Mouse (Mus musculus): ENCODE data around the gene Rack1. TPM values are rescaled to one million over a fixed set of nuclear protein-coding genes. Genes with fewer than 3 reads are reported as not detected.

The Rack1 gene
- total RNA-seq, 1 experiment from 2014 or later: 1,452 TPM

- ATAC-seq (replicated peaks in 1 of 2; ENCODE audit: insufficient read depth in 1 of 2, low FRiP score in 2 of 2, low TSS enrichment in 1 of 2, low read depth in 1 of 2, poor library complexity in 2 of 2, severe bottlenecking in 2 of 2): no peak
These were observed 26.6 kb downstream of the Rack1 start for GRCm38 (mm10) chr11:48826752-48827096.

GRCm38 (mm10) chr11:48827926-48828325, 27.8 kb downstream of the Rack1 start:
- no peak for ATAC-seq (replicated peaks in 1 of 2; ENCODE audit: insufficient read depth in 1 of 2, low FRiP score in 2 of 2, low TSS enrichment in 1 of 2, low read depth in 1 of 2, poor library complexity in 2 of 2, severe bottlenecking in 2 of 2)

GRCm38 (mm10) chr11:48830279-48830678, 30.1 kb downstream of the Rack1 start:
- ATAC-seq (replicated peaks in 1 of 2; ENCODE audit: insufficient read depth in 1 of 2, low FRiP score in 2 of 2, low TSS enrichment in 1 of 2, low read depth in 1 of 2, poor library complexity in 2 of 2, severe bottlenecking in 2 of 2): no peak

DNA sequence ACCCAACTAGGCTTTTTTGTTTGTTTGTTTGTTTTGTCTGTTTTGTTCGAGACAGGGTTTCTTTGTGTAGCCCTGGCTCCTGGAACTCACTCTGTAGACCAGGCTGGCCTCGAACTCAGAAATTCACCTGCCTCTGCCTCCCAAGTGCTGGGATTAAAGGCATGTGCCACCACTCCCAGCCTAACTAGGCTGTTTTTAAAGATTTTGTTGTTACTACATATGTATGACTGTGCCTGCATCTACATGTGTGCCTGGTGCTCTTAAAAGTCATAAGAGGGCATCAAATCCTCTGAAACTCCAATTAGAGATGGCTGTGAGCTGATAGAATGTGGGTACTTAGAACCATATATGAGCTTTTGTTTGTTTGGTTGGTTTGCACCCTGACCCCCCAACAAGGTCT, 31.1 kb downstream of the Rack1 start:
- ATAC-seq (replicated peaks in 1 of 2; ENCODE audit: insufficient read depth in 1 of 2, low FRiP score in 2 of 2, low TSS enrichment in 1 of 2, low read depth in 1 of 2, poor library complexity in 2 of 2, severe bottlenecking in 2 of 2): no peak

DNA sequence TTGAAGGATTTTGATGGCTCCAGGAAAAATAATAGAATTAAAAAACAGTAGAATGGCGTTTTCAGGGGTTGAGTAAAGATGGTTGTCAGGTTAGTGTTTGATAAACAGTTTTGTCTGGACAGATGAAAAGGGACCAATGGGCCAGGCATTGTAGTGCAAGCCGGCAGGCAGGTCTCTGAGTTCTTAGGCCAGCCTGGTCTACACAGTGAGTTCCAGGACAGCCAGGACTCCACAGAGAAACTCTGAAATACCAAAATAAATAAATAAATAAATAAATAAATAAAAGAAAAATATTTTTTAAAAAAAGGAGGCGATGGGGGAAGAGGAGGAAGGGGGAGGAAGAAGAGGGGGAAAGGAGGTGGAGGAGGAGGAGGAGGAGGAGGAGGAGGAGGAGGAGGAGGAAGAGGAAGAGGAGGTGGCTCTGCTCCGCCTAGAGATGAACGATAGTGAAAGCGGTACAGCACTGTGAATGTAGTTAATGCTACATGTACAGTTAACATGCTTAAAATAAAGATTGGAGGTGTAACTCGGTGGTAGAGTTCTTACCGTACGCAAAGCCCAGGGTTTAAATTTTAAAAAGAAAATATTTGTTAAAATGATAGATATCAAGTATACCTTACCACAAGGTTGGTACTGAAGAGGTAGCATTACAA, 33.1 kb downstream of the Rack1 start:
- no peak for ATAC-seq (replicated peaks in 1 of 2; ENCODE audit: insufficient read depth in 1 of 2, low FRiP score in 2 of 2, low TSS enrichment in 1 of 2, low read depth in 1 of 2, poor library complexity in 2 of 2, severe bottlenecking in 2 of 2)

- peak; percentile 49 to 66 for ATAC-seq (replicated peaks in 1 of 2; ENCODE audit: insufficient read depth in 1 of 2, low FRiP score in 2 of 2, low TSS enrichment in 1 of 2, low read depth in 1 of 2, poor library complexity in 2 of 2, severe bottlenecking in 2 of 2)
These were observed 33.9 kb downstream of the Rack1 start for GRCm38 (mm10) chr11:48833731-48834639.

GRCm38 (mm10) chr11:48835923-48836322, 35.8 kb downstream of the Rack1 start:
- no peak for ATAC-seq (replicated peaks in 1 of 2; ENCODE audit: insufficient read depth in 1 of 2, low FRiP score in 2 of 2, low TSS enrichment in 1 of 2, low read depth in 1 of 2, poor library complexity in 2 of 2, severe bottlenecking in 2 of 2)

GRCm38 (mm10) chr11:48836990-48837309, 36.8 kb downstream of the Rack1 start:
- ATAC-seq (replicated peaks in 1 of 2; ENCODE audit: insufficient read depth in 1 of 2, low FRiP score in 2 of 2, low TSS enrichment in 1 of 2, low read depth in 1 of 2, poor library complexity in 2 of 2, severe bottlenecking in 2 of 2): no peak

DNA sequence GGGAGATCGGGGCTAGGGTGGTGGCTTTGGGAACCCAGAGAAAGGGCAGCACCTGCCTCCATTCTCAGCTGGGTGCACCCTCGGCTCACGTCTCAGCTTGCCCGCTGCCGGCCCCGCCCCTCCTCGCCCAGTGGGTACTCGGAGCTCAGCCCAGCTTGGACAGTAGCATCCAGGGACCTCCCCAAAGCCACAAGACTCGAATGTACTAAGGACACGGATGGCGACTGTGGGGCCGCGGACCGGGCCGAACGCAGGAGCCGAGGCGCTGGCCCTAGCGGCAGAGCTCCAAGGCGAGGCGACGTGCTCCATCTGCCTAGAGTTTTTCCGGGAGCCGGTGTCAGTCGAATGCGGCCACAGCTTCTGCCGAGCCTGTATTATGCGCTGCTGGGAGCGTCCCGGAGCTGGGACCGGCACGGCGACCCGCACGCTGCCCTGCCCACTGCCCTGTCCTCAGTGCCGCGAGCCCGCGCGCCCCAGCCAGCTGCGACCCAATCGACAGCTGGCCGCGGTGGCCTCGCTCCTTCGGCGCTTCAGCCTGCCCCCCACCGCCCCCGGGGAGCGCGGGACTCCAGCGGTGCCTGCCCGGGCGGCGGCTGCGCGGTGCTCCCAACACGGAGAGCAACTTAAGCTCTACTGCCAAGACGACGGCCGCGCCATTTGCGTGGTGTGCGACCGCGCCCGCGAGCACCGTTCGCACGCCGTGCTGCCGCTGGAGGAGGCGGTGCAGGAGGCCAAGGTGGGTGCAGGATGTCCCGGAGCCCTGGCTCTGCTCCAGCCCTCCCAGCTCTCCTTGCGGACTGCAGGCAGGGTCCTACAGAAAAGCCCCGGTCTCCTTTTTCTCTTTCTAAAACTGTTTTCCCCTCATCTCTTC, 37.4 kb downstream of the Rack1 start:
- 0 out of 4 replicates have a peak, but pooled peaks have one; percentile 19 to 22 for ATAC-seq (replicated peaks in 1 of 2; ENCODE audit: insufficient read depth in 1 of 2, low FRiP score in 2 of 2, low TSS enrichment in 1 of 2, low read depth in 1 of 2, poor library complexity in 2 of 2, severe bottlenecking in 2 of 2)

DNA sequence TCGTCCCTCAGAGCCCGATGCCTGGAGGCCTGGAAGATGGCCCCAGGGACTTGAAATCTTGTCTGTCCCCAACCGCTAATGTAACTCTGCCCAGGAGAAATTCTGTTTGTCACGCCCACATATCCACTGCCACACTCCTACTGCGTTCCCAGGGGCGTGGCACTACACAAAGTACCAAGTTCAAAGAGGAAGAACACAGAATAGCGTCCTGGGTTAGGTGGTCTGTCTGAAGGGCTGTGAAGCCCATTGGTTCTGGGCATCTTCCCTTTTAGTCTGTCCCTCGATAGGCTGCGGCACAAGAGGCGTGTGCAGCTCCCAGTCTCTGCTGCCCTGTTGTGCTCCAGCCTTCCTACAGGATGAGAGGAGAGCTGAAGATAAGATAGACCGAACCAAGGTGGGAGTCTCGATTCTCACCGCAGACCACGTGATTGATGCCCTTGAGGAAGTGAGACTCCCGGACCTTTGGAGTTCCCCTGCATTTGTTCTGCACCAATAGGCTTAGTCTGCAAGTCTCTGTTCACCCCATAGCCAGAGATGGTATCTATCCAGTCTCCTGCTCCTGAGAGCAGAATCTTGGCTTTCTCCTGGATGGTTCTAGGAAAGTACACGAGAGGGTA, 38.2 kb downstream of the Rack1 start:
- peak; percentile 73 to 74 for ATAC-seq (replicated peaks in 1 of 2; ENCODE audit: insufficient read depth in 1 of 2, low FRiP score in 2 of 2, low TSS enrichment in 1 of 2, low read depth in 1 of 2, poor library complexity in 2 of 2, severe bottlenecking in 2 of 2)

DNA sequence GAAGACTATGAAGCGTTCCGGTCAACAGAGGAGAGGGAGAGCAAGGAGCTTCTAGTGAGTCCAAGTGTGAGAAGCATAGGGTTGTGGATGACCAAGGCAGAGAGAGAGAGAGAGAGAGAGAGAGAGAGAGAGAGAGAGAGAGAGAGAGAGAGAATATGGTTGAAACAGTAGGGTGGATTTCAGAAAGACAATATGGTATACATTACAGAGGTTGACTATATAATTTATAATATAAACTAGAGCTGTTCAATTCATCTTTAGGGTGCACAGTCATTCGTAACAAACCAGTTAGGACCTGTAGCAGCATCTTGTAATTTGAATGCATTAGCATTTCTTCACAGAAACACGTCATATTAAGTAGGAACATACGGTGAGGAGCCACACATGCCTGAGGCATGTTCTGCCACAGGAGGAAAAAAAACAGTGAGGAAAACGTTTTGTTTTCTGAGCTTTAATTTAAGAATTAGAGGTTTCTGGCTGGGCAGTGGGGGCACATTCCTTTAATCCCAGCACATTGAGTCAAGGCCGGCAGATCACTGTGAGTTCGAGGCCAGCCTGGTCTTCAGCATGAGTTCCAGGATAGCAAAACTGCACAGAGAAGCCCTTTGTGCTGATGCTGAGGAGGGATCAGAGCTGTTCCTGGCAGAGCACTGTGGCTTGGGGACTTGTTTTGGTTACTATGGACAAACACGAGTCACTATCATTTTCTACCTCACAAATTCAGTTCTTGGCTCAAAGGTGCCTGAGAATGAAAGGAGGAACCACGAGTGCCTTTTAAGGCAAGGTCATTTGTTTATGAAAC, 38.9 kb downstream of the Rack1 start:
- ATAC-seq (replicated peaks in 1 of 2; ENCODE audit: insufficient read depth in 1 of 2, low FRiP score in 2 of 2, low TSS enrichment in 1 of 2, low read depth in 1 of 2, poor library complexity in 2 of 2, severe bottlenecking in 2 of 2): no peak

DNA sequence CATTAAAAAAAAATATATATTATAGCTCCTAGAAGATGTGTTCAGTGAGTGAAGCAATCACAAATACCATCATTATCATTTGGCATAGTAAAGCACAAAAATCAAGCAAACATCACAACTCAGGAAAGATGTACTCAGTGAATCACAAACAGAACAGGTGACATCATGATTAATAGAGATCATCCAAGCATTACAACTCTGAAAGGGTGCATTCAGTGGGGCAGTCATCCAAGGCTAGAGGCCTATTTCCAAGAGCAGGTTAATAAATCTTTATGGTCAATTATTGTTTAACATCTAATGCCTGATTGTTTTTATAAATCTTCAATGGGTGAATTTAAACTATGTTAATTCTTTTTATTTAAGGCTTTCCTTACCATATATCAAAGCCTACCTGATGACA, 40.7 kb downstream of the Rack1 start:
- ATAC-seq (replicated peaks in 1 of 2; ENCODE audit: insufficient read depth in 1 of 2, low FRiP score in 2 of 2, low TSS enrichment in 1 of 2, low read depth in 1 of 2, poor library complexity in 2 of 2, severe bottlenecking in 2 of 2): no peak

GRCm38 (mm10) chr11:48841213-48841612, 41.1 kb downstream of the Rack1 start:
- ATAC-seq (replicated peaks in 1 of 2; ENCODE audit: insufficient read depth in 1 of 2, low FRiP score in 2 of 2, low TSS enrichment in 1 of 2, low read depth in 1 of 2, poor library complexity in 2 of 2, severe bottlenecking in 2 of 2): no peak

DNA sequence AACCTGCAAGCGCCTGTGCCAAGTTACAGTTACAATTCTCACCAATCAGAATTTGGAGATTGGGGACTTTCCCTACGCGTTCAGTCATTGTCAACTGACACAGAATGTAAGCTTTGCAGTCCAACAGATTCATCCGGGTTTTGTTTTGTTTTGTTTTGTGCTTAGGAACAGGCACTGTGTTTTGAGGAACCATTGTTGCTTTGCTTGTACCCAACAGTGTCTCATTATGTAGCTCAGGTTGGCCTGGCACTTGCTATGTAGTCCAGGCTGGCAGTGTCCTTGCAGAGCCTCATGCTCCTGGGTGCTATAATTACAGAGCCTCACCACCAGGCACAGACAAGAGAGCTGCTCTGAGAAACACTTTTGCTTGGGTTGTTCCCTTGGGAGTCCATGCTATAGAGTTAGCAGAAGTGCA, 42.3 kb downstream of the Rack1 start:
- ATAC-seq (replicated peaks in 1 of 2; ENCODE audit: insufficient read depth in 1 of 2, low FRiP score in 2 of 2, low TSS enrichment in 1 of 2, low read depth in 1 of 2, poor library complexity in 2 of 2, severe bottlenecking in 2 of 2): no peak

- ATAC-seq (replicated peaks in 1 of 2; ENCODE audit: insufficient read depth in 1 of 2, low FRiP score in 2 of 2, low TSS enrichment in 1 of 2, low read depth in 1 of 2, poor library complexity in 2 of 2, severe bottlenecking in 2 of 2): no peak
These were observed 43.1 kb downstream of the Rack1 start for GRCm38 (mm10) chr11:48843202-48843601.

DNA sequence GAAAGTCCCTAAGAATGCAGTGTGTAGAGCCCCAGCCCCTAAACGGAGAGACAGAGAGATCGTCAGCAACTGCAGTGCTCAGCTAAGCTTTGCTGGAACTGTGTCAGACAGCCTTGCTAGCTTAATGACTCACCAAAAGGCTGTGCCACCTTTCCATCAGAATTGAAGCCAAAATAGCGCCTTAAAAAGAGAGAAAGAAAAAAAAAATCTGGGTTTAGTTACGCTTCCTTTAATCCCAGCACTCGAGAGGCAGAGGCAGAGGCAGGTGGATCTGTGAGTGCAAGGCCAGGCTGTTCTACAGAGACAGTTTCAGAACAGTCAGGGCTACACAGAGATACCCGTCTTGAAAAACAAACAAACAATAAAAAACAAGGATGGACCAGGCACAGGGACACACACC, 44.2 kb downstream of the Rack1 start:
- no peak for ATAC-seq (replicated peaks in 1 of 2; ENCODE audit: insufficient read depth in 1 of 2, low FRiP score in 2 of 2, low TSS enrichment in 1 of 2, low read depth in 1 of 2, poor library complexity in 2 of 2, severe bottlenecking in 2 of 2)

GRCm38 (mm10) chr11:48845244-48845815, 45.2 kb downstream of the Rack1 start:
- ATAC-seq (replicated peaks in 1 of 2; ENCODE audit: insufficient read depth in 1 of 2, low FRiP score in 2 of 2, low TSS enrichment in 1 of 2, low read depth in 1 of 2, poor library complexity in 2 of 2, severe bottlenecking in 2 of 2): no peak

All from hematopoietic stem cell, adult 5-6 weeks (primary cell).